Mouse (Mus musculus) retina, postnatal 7 days (tissue): ENCODE results near the gene Gm21874.
"Not testable (repeated sequence)": the region's sequence is repeated elsewhere in the genome, so short reads cannot be mapped to it uniquely, and the experiment has no call there.

Experiments used
- DNase-seq: peaks from one replicate; pipeline ENCODE4 v3.0.0-alpha.2; 2012; ENCODE audit warnings: low read depth, low spot score

Gene Gm21874

GRCm38 (mm10) chrY:9416048-9416447 is at the start of gene Gm21874:
Gm21874 (minus strand) TSS chrY:9416148.
- DNase-seq, result not testable (repeated sequence)
